Mouse (Mus musculus) heart, postnatal 0 days (tissue): ENCODE data around the gene Dnah8.

Experiments
- CTCF ChIP-seq: IDR thresholded peaks from 2 replicates; pipeline ENCODE4 v1.5.1; 2016; ENCODE audit warnings: antibody characterized with exemption, control low read depth, low read depth
- EP300 ChIP-seq: IDR thresholded peaks from 2 replicates; pipeline ENCODE4 v1.6.1; 2016; ENCODE audit warnings: antibody characterized with exemption, low read depth

DNA sequence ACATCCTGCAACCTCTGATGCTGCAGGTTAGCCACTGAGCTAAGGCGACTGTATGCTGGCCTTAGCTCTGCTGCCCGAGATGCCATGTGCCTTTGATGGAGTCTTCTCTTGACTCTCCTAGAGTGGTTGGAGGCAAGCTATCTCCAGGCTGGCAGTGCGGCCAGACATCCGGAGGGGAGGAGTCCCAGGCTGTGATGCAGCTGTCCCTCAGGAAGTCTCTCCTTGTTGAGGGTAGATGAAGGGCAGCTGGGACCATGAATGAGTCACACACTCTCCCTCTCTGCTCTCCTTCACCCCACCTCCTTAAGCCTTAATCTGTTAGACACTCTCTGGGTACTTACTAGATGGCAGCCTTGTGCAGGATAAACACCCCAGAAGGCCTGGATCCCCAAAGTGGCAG, 283.4 kb downstream of the Dnah8 start:
- TF ChIP-seq CTCF (no peak), EP300 (no peak)
